Mouse (Mus musculus): ENCODE measurements around the gene Gm49416. TPM values are rescaled to one million over a fixed set of nuclear protein-coding genes. Genes with fewer than 3 reads are reported as not detected.
A peak's percentile ranks its signal among the peaks of the same experiment; 100 is the strongest.

Gene Gm49416
- polyA plus RNA-seq, 1 experiment from 2014 or later = not detected

DNA sequence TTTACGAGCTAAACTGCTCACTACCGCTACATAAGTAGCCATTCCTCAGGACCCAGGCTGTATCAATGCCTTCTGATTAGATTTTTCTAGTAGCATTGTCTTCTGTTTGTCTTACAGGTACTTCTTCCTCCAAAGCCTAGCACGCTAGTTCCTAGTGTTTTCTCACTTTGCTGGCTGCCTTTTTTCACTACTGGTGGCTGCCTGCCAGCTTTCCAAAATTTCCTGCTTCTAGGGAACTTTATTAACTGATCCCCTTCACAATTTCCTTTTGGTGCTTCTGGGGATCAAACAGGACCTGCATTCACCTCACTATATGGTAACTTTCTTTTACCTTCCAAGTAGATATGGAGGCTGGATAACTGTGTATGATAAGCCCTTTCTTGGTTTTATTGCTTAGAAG is 10.4 kb downstream of the Gm49416 start:
- no peak overlapping the region for H3K27ac ChIP-seq
- H3K36me3 ChIP-seq = peaks cover 29% of the 10 kb centered on the region
- peaks cover 27% of the 10 kb centered on the region for H3K4me1 ChIP-seq
- H3K4me2 ChIP-seq = peak overlapping the region; percentile 69
- H3K9ac ChIP-seq = peak overlapping the region; percentile 35
- no peaks in the 10 kb centered on the region for H3K27me3 ChIP-seq (replicated peaks)
- peak overlapping the region; percentile 66 for H3K4me3 ChIP-seq (replicated peaks)
- WGBS = 26% methylated on average over 3 of the region's 3 CpGs
- no peak for ATAC-seq (ENCODE audit: insufficient read depth, low FRiP score, low read depth)
- H3K9me3 ChIP-seq = no peaks in the 10 kb centered on the region

DNA sequence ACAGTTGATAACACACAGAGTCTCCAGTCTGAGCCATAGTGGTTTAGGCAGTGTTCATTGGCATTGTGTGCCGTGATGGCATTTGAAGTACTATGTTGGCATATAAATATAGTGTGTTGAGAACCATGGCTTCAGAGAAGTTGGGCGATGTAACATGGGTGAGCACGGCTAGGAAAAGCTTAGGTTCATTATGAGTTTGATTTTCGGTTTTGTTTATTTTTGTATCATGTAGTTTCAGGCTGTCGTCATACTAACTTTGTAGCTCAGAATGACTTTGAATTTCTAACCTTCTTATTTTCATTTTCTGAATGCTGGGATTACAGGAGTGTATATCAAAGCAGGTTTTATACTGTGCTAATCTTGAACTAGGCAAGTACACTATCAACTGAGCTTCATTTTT is 14.7 kb downstream of the Gm49416 start:
- ATAC-seq (ENCODE audit: insufficient read depth, low FRiP score, low read depth) = no peak
- H3K4me2 ChIP-seq = no peak overlapping the region
- peaks cover 8% of the 10 kb centered on the region for H3K4me1 ChIP-seq
- no peak overlapping the region for H3K27ac ChIP-seq
- no peaks in the 10 kb centered on the region for H3K9me3 ChIP-seq
- no peak overlapping the region for H3K9ac ChIP-seq
- H3K27me3 ChIP-seq (replicated peaks) = no peaks in the 10 kb centered on the region
- 92% methylated on average over 5 of the region's 5 CpGs for WGBS
- no peak overlapping the region for H3K4me3 ChIP-seq (replicated peaks)
- peaks cover 45% of the 10 kb centered on the region for H3K36me3 ChIP-seq

DNA sequence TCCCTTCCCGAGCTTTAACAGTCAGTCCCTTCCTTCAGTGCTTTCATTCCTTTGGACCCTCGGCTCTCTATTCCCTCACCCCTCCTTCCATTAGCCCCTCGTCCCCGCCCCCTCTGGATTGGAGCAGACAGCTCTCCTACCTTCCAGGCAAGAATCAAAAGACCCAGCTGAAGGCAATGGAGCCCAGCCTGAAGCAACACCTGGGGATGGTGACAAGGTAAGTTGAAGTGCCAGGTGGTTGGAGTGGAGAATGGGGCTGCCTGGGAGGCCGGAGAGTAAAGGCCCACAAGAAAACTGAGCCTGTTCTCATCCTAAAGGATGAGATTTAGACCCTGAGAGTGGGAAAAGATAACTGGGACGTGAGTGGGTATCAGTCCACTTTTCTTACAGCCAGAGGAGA is 19.8 kb downstream of the Gm49416 start:
- Histone ChIP-seq H3K9ac (no peak overlapping the region), H3K4me1 (no peaks in the 10 kb centered on the region), H3K9me3 (no peaks in the 10 kb centered on the region), H3K27me3 (replicated peaks) (no peaks in the 10 kb centered on the region), H3K4me3 (replicated peaks) (no peak overlapping the region), H3K27ac (no peak overlapping the region), H3K36me3 (peaks cover 78% of the 10 kb centered on the region), H3K4me2 (no peak overlapping the region)
- ATAC-seq (ENCODE audit: insufficient read depth, low FRiP score, low read depth) = no peak
- 85% methylated on average over 6 of the region's 6 CpGs for WGBS

DNA sequence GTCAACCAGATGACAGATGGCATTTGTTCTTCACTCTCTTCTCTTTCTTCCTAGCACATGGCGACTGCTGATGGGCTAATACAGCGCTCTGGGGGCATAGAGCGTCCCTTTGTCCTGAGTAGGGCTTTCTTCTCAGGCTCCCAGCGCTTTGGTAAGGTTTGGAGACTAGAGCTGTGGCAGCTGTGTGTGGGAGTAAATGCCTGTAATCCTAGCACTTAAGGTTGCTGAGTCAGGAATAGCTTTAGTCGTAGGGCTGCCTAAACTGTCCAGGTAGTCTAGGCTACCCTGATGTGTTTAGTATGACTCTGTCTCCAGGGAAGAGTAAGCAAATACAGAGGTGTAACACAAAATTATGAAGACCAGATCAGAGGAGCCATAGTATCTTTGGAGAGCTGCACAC is 23.1 kb downstream of the Gm49416 start:
- Histone ChIP-seq H3K36me3 (peaks cover 94% of the 10 kb centered on the region), H3K27me3 (replicated peaks) (no peaks in the 10 kb centered on the region), H3K9ac (no peak overlapping the region), H3K9me3 (no peaks in the 10 kb centered on the region), H3K4me2 (no peak overlapping the region), H3K4me3 (replicated peaks) (no peak overlapping the region), H3K27ac (no peak overlapping the region), H3K4me1 (no peaks in the 10 kb centered on the region)
- no peak for ATAC-seq (ENCODE audit: insufficient read depth, low FRiP score, low read depth)
- WGBS = 87% methylated on average over 5 of the region's 5 CpGs

DNA sequence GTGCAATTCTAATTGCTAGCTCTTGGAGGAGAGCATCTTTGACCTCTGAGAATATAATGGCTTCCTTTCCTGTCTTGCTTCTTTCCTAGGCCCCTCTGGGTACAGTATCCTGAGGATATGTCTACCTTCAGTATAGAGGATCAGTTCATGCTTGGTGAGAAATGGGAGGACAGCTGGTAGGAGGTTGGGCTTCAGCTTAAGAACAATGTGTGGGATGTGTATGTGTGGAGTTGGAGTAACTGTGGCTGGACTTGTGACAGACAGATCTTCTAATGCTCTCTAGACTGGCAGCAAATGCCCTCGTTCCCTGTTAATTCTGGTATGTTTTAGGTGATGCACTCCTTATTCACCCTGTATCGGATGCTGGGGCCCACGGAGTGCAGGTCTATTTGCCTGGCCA is 25.5 kb downstream of the Gm49416 start:
- Histone ChIP-seq H3K4me1 (no peaks in the 10 kb centered on the region), H3K4me2 (no peak overlapping the region), H3K9me3 (no peaks in the 10 kb centered on the region), H3K9ac (no peak overlapping the region), H3K27ac (no peak overlapping the region), H3K36me3 (peaks cover 73% of the 10 kb centered on the region), H3K27me3 (replicated peaks) (no peaks in the 10 kb centered on the region), H3K4me3 (replicated peaks) (no peak overlapping the region)
- 90% methylated on average over 3 of the region's 3 CpGs for WGBS
- no peak for ATAC-seq (ENCODE audit: insufficient read depth, low FRiP score, low read depth)

DNA sequence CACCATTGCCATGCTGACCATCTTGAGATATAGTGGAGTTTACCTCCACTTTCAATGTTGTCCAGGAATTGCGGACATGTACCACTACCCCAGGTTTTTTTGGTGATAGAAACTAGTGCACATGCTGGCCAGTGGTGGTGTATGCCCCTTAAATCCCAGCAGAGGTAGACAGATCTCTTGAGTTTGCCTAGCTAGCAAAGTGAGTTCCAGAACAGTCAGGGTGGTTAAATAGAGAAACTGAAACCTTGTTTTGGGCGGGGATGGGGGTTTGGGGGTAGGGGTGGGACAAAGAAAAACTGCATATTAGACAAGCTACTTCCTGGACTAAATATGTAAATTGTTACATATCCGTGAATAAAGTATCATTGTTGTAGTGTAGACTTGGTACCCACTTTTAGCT is 30.3 kb downstream of the Gm49416 start:
- H3K4me1 ChIP-seq = peaks cover 12% of the 10 kb centered on the region; the same call in 1 of the 2 replicates
- no peak overlapping the region for H3K27ac ChIP-seq
- no peaks in the 10 kb centered on the region for H3K9me3 ChIP-seq
- H3K4me2 ChIP-seq = no peak overlapping the region
- peaks cover 31% of the 10 kb centered on the region for H3K36me3 ChIP-seq
- H3K9ac ChIP-seq = no peak overlapping the region
- WGBS = 88% methylated on average over 3 of the region's 3 CpGs
- ATAC-seq (ENCODE audit: insufficient read depth, low FRiP score, low read depth) = no peak
- no peaks in the 10 kb centered on the region for H3K27me3 ChIP-seq (replicated peaks)
- no peak overlapping the region for H3K4me3 ChIP-seq (replicated peaks)

DNA sequence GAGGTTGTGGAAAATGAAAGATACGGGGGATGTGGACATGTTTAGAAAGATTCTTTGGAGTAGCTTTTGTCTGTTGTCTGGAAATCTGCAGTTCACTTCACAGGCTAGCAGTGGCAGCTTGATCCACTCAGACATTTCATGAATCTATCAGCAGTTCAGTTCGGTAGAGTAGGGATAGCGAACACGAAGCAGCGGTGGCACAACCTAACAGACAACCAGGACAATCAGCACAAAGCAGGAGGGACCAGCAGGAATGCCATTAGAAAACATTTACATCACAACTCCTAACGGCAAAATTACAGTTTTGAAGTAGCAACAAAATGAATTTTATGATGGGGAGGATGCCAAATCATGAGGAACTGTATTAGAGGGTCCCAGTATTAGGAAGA is 31.0 kb downstream of the Gm49416 start:
- Histone ChIP-seq H3K4me1 (peaks cover 12% of the 10 kb centered on the region; the same call in 1 of the 2 replicates), H3K27ac (peak overlapping the region; percentile 89), H3K36me3 (peaks cover 24% of the 10 kb centered on the region), H3K4me2 (peak overlapping the region; percentile 65), H3K27me3 (replicated peaks) (no peaks in the 10 kb centered on the region), H3K4me3 (replicated peaks) (peak overlapping the region; percentile 79), H3K9me3 (no peaks in the 10 kb centered on the region), H3K9ac (no peak overlapping the region)
- 62% methylated on average over 6 of the region's 6 CpGs for WGBS
- no peak for ATAC-seq (ENCODE audit: insufficient read depth, low FRiP score, low read depth)

DNA sequence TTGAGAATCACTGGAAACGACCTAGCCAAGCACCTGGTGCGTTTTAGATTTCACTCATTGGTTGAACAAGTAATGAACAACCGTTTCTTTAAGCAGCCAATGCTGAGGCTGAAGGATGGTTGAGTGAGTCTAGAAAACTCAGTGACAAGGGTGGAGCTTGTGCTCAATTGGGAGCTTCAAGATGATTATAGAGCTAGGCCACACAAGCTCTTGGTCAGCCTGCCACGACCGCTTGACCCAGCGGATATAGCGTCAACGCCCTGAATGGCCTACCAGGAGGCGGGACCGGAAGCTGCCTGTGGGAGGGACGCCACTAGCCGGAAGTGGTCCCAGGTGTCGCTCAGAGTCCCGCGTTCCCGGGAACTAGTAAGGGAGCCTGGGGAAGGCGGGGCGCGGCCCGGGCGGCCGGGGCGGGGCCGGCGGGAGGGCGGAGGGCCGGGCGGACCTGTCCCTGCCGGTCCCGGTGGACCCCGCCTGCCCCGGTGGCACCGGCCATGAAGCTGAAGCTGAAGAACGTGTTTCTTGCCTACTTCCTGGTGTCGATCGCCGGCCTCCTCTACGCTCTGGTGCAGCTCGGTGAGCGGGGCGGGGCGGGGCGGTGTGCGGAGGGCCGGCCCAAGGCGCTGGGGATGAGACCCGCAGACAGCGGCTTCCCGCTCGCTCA is 31.5 kb downstream of the Gm49416 start, which contains the start of gene B3gat3:
Gene B3gat3, plus strand, starts transcription at position 302 of the 664 bp plus-strand sequence.
- Histone ChIP-seq H3K36me3 (peaks cover 19% of the 10 kb centered on the region), H3K4me1 (peaks cover 12% of the 10 kb centered on the region; the same call in 1 of the 2 replicates), H3K9ac (peak within 1 kb of the TSS; percentile 64), H3K4me2 (peak within 1 kb of the TSS; percentile 65), H3K4me3 (replicated peaks) (peak within 1 kb of the TSS; percentile 79), H3K27ac (peak within 1 kb of the TSS; percentile 89), H3K9me3 (no peaks in the 10 kb centered on the region), H3K27me3 (replicated peaks) (no peaks in the 10 kb centered on the region)
- WGBS = 3% methylated on average over 49 of the region's 50 CpGs
- ATAC-seq (ENCODE audit: insufficient read depth, low FRiP score, low read depth) = peak; percentile 97

DNA sequence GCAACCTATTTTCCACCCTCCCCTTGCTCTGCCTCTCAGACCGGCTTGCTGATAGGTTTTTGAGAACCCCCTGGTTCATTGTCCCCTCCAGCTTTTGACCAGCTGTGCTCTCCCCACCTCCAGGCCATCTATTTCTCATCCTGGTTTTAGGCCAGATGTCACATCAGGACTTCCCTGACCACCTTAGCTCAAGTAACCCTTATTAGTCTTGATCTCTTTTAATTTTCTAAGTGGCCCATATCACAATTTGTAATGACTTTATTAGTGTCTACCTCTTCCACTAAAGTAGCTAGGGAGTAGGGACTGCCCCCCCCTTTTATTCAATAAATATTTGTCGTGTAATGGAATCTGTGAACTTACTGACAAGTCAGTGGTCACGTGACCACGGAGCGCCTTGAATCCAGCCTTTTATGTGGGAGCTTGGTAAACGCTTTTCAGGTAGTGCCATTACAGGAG is 32.1 kb downstream of the Gm49416 start:
- Histone ChIP-seq H3K36me3 (peaks cover 17% of the 10 kb centered on the region), H3K27me3 (replicated peaks) (no peaks in the 10 kb centered on the region), H3K9me3 (no peaks in the 10 kb centered on the region), H3K4me3 (replicated peaks) (peak overlapping the region; percentile 79), H3K27ac (peak overlapping the region; percentile 89), H3K9ac (peak overlapping the region; percentile 64), H3K4me1 (peaks cover 12% of the 10 kb centered on the region; the same call in 1 of the 2 replicates), H3K4me2 (peak overlapping the region; percentile 65)
- WGBS = under 1% methylated on average over 6 of the region's 6 CpGs
- ATAC-seq (ENCODE audit: insufficient read depth, low FRiP score, low read depth) = peak; percentile 17; the same call in 1 of the 2 replicates

DNA sequence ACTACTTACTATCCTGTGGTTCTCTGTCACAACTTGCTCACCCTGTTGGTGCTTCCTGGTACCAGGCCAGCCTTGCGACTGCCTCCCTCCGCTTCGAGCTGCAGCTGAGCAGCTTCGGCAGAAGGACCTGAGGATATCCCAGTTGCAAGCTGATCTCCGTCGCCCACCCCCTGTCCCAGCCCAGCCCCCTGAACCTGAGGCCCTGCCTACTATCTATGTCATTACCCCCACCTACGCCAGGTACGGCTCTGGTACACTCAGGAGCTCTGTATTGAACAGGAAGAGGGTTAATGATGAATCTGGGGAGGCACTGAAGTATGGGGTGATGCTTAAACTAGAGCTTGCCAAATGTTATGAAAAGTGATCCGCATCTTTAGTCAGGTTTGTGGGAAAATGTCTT is 33.0 kb downstream of the Gm49416 start:
- WGBS = 75% methylated on average over 9 of the region's 9 CpGs
- peaks cover 12% of the 10 kb centered on the region; the same call in 1 of the 2 replicates for H3K4me1 ChIP-seq
- no peak overlapping the region for H3K27ac ChIP-seq
- H3K4me2 ChIP-seq = peak overlapping the region; percentile 65
- ATAC-seq (ENCODE audit: insufficient read depth, low FRiP score, low read depth) = no peak
- H3K9ac ChIP-seq = no peak overlapping the region
- H3K9me3 ChIP-seq = no peaks in the 10 kb centered on the region
- no peaks in the 10 kb centered on the region for H3K27me3 ChIP-seq (replicated peaks)
- H3K36me3 ChIP-seq = peaks cover 9% of the 10 kb centered on the region; the same call in 1 of the 2 replicates
- peak overlapping the region; percentile 79; the same call in 1 of the 2 replicates for H3K4me3 ChIP-seq (replicated peaks)

DNA sequence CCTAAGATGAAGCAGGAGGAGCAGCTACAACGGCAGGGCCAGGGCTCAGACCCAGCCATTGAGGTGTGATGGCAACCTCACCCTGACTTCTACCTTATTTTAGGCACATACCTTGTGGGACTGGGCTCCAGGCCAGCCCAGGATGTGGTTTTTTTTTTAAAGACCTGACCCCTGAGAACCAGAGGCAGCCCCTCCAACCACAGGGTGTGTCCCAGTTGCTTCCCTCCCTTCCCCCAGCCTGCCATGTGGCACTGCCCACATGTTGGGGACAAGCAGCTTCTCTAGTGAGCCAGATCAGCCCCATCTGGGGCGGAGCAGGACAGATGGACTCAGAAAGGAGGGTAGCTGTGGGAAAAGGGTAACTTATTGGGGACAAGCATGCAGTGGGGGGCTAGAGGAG is 38.0 kb downstream of the Gm49416 start:
- Histone ChIP-seq H3K9ac (no peak overlapping the region), H3K4me1 (peaks cover 23% of the 10 kb centered on the region), H3K27me3 (replicated peaks) (no peaks in the 10 kb centered on the region), H3K9me3 (no peaks in the 10 kb centered on the region), H3K36me3 (0 out of 2 replicates have a peak, but pooled peaks cover 6% of the 10 kb centered on the region), H3K27ac (no peak overlapping the region), H3K4me3 (replicated peaks) (no peak overlapping the region), H3K4me2 (no peak overlapping the region)
- 82% methylated on average over 2 of the region's 2 CpGs for WGBS
- no peak for ATAC-seq (ENCODE audit: insufficient read depth, low FRiP score, low read depth)

DNA sequence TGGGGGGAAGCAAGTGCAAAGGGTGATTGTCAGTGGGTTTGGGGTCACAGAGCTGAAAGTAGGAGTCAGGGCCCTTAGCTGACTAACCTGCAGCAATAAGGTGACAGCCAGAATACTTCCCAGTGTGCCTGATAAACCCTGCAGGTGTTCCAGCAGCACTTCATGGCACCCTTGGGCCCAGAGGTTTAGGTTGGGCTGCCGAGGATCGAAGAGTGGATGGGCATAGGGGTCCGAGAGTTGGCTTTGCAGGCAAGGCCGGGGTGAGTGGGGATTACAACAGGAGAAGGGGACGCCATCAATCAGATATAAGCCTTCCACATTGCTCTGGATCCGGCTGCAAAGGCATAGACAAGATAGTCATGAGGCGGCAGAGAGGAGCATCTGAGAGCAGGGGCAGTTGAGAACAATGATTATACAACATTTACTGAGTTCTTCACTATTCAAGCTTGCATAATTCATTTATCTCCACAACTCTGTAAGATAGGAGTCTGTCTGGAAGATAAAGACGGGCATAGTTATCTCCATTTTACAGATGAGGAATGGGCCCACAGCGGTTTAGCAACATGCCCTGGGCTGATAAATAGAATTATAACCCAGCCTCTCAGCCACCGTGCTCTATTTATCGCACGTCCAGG is 39.3 kb downstream of the Gm49416 start:
- Histone ChIP-seq H3K4me1 (peaks cover 22% of the 10 kb centered on the region), H3K9ac (no peak overlapping the region), H3K4me2 (no peak overlapping the region), H3K27ac (no peak overlapping the region), H3K9me3 (no peaks in the 10 kb centered on the region), H3K4me3 (replicated peaks) (no peak overlapping the region), H3K27me3 (replicated peaks) (no peaks in the 10 kb centered on the region), H3K36me3 (0 out of 2 replicates have a peak, but pooled peaks cover 7% of the 10 kb centered on the region)
- no peak for ATAC-seq (ENCODE audit: insufficient read depth, low FRiP score, low read depth)
- WGBS = 79% methylated on average over 12 of the region's 12 CpGs
